Mouse (Mus musculus): ENCODE data around the gene Mfsd6.

Mfsd6 gene

GRCm38 (mm10) chr1:52727056-52727900, at the start of gene Mfsd6:
Gene Mfsd6, minus strand, starts transcription at chr1:52727462.
- peak; percentile 38 for DNase-seq (ENCODE audit: extremely low spot score)

DNA sequence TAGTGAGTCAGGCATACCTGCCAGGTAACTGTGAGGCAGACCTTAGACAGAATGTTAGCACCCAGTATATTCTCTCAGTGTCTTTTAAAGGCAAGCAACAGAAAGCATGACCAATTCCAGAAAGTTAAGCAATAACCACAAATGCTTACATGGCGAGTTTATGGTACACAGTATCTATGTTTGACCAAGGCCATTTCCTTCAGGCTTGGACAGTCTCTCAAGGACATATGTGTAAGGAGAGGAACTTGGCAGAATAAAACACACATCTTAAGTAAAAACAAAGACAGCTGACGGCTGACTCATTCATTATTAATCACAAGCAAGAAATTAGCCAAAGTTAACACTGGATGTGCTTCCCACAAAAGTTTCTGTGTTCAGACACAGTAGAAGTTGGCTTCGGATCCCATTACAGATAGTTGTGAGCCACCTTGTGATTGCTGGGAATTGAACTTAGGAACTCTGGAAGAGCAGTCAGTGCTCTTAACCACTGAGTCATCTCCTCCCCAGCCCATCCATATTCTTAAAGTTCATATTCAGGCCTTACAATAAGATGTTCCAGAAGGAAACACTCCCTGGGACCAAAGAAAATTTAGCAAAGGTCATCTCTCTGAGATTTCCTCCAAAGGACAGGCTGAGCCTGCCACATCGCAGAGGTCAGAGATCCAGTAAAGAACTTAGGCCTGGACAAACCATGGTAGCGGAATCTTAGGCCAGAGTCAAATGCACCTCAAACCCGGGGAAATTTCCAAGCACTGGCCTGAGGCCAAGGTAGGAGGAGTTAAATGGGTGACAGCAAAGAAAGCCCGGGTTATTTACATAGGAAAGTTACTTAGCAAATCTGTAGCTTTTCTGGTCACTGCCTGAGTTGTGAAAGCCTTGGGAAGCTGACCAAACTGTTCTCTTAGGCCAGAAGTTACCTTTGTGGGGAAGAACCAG, 38.2 kb upstream of the Mfsd6 start:
- DNase-seq (ENCODE audit: extremely low spot score) = no peak

- no peak for DNase-seq (ENCODE audit: extremely low spot score)
Observed at GRCm38 (mm10) chr1:52763894-52764809, 36.9 kb upstream of the Mfsd6 start.

DNA sequence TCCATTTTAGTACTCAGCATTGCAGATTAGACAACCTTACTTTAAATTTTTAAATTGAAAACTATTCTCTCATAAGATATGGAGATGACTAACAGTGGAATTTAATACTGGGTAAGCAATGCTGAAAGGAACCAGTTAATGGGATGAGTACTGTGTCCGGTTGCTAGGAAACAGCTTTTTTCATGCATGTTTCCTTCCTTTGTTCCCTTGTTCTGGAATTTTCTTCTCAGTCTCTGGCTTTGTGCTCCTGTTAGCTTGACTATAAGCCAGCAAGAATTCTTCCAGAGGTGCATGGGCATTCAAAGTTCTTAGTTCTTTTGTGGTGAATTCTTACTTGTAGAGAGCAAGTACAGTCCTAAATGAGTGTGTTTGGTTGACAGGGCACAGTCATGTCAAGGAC, 30.9 kb upstream of the Mfsd6 start:
- peak; percentile 8 for DNase-seq (ENCODE audit: extremely low spot score)

- DNase-seq (ENCODE audit: extremely low spot score) = no peak
Observed at GRCm38 (mm10) chr1:52754331-52754730, 27.1 kb upstream of the Mfsd6 start.

DNA sequence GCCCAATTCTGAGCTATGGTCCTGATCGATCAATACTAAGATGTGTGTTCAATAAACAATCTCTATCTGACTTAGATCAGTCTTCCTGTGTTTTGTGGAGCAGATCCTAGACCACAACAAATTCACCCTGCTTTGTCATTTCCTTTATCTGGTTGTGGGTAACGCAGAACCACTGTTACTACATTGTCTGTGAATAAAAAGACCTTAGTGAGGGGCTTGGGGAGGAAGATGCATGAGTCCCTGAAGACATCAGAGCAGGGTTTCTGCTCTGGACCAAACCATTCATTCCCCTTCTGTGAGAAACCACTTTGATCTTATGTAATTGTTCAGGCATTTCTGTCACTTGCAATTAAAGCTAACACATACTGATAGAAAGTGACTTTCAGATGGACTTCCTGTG, 26.6 kb upstream of the Mfsd6 start:
- DNase-seq (ENCODE audit: extremely low spot score) = no peak

DNA sequence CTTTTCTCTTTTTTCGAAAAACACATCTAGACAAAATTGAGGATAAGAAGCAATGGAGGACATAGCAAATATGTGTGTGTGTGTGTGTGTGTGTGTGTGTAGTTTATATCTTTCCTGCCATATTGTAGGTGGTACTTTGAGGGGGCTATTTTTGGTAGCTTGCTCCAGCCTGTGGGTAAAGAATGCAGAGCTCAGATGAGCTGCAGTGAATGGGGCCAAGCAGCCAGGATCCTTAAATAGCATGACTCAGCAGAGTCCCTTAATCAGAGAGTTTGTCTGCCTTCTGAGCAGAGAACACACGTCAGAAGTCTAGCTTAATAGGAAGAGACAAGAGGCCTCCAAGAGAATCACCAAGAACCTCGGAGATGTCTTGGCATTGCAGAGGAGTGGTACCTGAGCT, 25.4 kb upstream of the Mfsd6 start:
- DNase-seq (ENCODE audit: extremely low spot score) = no peak

GRCm38 (mm10) chr1:52751634-52752033, 24.4 kb upstream of the Mfsd6 start:
- DNase-seq (ENCODE audit: extremely low spot score) = no peak

DNA sequence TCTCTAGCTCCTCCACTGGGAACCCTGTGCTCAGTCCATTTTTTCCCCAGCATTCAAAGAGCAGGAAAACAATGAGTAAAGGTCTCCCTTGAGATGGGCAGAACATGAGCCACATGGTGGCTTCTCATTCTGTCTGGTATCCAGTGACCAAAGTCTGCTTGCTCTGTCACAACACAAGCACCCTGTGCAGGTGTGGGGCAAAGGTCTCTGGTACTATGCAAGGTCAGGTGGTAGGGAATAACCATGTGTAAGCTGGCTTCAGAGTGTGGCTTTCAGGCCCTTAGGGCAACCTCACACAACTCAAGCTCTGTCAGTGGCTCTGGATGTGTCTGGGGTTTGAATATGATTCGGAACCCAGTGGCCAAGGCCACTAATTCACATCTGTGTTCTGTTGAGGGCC, 22.7 kb upstream of the Mfsd6 start:
- DNase-seq (ENCODE audit: extremely low spot score) = no peak

DNA sequence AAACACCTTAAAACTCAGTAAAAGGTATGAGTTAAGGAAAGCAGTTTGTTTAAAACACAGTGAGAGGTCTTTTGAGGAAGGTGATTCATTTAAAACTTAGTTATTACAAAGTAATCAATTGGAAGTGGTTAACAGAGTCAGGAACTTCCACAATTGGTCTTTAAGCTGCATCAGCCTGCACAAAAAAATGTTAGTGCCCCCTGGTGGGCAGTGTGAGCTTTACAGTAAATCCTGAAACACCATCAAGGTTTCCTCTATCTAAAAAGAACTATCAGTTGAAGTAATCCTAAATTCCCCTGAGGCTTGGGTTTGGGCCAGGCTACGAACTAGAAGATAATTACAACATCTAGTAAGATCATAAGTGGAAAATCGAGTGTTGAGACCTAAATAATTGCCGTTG, 21.0 kb upstream of the Mfsd6 start:
- peak; percentile 46 for DNase-seq (ENCODE audit: extremely low spot score)

- no peak for DNase-seq (ENCODE audit: extremely low spot score)
Observed at GRCm38 (mm10) chr1:52742567-52742966, 15.3 kb upstream of the Mfsd6 start.

DNA sequence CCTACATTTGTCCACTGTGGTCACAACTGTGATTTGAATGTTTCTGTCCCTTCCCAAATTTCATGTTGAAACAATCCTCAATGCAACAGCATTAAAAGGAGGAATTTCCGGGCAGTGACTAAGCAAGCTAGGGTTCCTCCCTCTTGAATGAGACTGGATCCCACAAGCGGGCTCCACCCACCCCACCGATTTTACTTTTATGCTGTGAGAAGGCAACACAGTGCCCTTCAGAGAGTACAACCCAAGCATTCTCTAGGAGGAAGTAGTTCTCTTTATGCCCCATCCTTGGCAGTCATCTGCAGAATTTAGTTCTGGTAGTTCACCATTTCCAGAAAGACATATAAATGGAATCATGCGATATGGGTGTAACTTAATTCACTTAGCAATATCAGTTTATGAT, 6.9 kb upstream of the Mfsd6 start:
- no peak for DNase-seq (ENCODE audit: extremely low spot score)

DNA sequence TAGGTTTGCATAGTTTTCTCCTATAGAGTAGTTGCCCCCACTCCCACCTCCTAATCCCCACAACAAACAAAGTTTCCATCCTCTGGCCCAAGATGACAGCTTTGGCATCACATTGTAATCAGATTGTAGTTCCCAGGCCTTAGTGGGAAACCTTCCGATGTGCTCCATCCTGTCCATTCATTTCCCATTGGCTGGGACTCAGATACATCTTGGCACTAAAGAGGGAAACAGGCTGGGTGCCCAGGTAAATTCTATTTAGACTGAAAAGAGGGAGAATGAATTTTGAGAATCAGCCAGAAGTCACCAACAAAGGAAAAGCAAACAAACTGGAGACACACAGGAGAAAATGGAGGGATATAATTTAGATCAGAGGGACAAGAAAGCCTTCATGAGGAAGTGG, 3.0 kb upstream of the Mfsd6 start:
- DNase-seq (ENCODE audit: extremely low spot score) = no peak

GRCm38 (mm10) chr1:52728857-52729489, 1.7 kb upstream of the Mfsd6 start:
- DNase-seq (ENCODE audit: extremely low spot score) = no peak

GRCm38 (mm10) chr1:52726371-52727055, 749 bp downstream of the Mfsd6 start:
- DNase-seq (ENCODE audit: extremely low spot score) = peak; percentile 39

GRCm38 (mm10) chr1:52722586-52722985, 4.7 kb downstream of the Mfsd6 start:
- no peak for DNase-seq (ENCODE audit: extremely low spot score)

- no peak for DNase-seq (ENCODE audit: extremely low spot score)
Observed at GRCm38 (mm10) chr1:52719096-52719495, 8.2 kb downstream of the Mfsd6 start.

- DNase-seq (ENCODE audit: extremely low spot score) = no peak
Observed at GRCm38 (mm10) chr1:52718068-52718748, 9.1 kb downstream of the Mfsd6 start.

DNA sequence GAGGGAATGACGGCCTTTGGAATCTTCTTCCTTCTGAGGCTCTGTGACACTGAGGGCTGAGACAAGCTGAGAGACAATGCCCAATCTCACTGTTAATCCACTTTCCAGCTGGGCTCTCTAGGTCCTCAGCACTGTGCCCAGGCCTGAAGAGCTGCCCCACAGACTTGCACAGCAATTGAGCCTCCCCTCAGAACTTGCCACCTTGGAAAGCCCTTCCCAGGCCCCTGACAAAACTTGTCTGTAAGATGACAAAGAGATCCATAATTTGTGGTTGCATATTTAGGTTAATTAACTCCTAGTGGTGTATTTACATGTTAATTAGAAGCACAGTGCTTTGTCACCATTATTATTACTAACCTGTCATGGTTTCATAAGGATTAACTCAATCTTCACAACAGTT, 12.8 kb downstream of the Mfsd6 start:
- DNase-seq (ENCODE audit: extremely low spot score) = no peak

DNA sequence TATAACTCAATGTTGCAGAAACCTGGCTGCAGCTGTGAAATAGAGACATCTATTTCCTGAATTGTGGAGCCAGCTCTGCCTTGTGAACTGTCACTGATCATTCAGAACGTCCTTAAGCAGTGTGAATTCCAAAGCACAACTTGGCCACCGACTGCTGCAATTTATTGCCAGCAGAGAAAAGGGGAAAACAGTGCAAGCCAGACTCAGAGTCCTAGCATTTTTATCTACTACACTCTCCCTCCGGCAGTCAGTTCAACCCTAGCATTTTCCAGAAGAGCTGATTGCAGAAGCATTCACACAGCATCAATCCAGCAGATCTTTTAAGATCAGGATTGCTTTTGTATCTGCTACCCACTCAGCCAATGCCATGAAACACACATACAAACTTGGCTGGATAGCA, 13.2 kb downstream of the Mfsd6 start:
- DNase-seq (ENCODE audit: extremely low spot score) = no peak
